Mouse (Mus musculus): ENCODE results near the gene Igtp.

DNA sequence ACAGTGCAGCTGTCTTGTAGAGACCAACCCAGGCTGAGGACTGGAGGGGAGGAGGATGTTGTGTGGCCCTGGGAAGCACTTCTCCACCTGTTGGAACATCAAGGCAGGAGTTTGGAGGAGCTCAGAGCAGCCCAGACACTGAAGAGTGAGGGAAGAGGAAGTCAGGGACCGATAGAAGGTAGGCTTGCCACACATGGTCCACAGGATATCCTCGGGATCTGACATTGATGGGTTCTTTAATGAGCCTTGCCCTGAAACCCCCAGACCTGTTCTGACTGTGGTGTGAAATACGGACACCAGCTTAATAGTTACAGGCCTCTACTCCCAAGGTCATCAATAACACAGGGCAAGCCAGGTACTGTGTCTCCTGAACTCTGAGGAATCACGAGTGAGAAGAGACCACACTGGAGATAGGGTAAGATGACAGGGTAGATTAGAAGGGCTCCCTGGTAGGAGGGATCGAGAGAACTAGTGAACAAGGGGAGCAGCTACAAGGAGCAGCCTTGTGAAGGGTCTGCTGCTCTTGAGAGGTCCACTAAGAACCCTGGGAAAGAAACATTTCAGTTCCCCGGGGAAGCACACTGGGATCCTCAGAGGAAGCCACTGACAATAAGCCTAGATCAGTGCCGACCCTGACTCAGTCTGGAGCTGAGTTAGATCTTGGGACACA is 14.5 kb downstream of the Igtp start:
- TF ChIP-seq CTCF (IDR thresholded peaks at IDR 0.05; ENCODE audit: control insufficient read depth, insufficient read depth, insufficient replicate concordance, low read depth, low read length) (no peak), POLR2A (IDR thresholded peaks at IDR 0.05; ENCODE audit: control insufficient read depth, low read depth, low read length) (no peak)

Measured in testis, adult 2 months (tissue).